Mouse (Mus musculus) right cerebral cortex, postnatal 10 days (tissue): ENCODE results near the gene Gm26602.

ENCODE experiments used
- DNase-seq, 2 experiments: peaks; one replicate each; pipeline ENCODE4 v3.0.0; 2021; ENCODE audit warnings: low spot score in 2 of 2

The Gm26602 gene

GRCm38 (mm10) chr10:79916808-79917531 is 6.3 kb downstream of the Gm26602 start, which contains the start of gene Kiss1r:
Kiss1r (plus strand) TSS chr10:79916971.
- DNase-seq = peak; percentile 88 to 90

GRCm38 (mm10) chr10:79917532-79918100 is 7.0 kb downstream of the Gm26602 start:
- no peak for DNase-seq

- DNase-seq = no peak
Measured at GRCm38 (mm10) chr10:79918231-79919078, 7.8 kb downstream of the Gm26602 start.

GRCm38 (mm10) chr10:79919251-79919849 is 8.7 kb downstream of the Gm26602 start:
- DNase-seq = no peak

GRCm38 (mm10) chr10:79920056-79920890 is 9.6 kb downstream of the Gm26602 start:
- DNase-seq = no peak

GRCm38 (mm10) chr10:79920958-79921535 is 10.4 kb downstream of the Gm26602 start, which contains the start of gene R3hdm4:
R3hdm4 (minus strand) TSS chr10:79921208.
- no peak for DNase-seq

- DNase-seq = no peak
Measured at GRCm38 (mm10) chr10:79921572-79921971, 10.9 kb downstream of the Gm26602 start.

- peak; percentile 91 to 94 for DNase-seq
Measured at GRCm38 (mm10) chr10:79924998-79925784, 14.5 kb downstream of the Gm26602 start.

- peak in 1 of 2 experiments; percentile 36 for DNase-seq
Measured at GRCm38 (mm10) chr10:79925785-79926490, 15.3 kb downstream of the Gm26602 start.

GRCm38 (mm10) chr10:79926491-79927323 is 16.1 kb downstream of the Gm26602 start, which contains the start of gene Arid3a:
Arid3a (plus strand) TSS chr10:79927043.
- peak; percentile 90 to 91 for DNase-seq

- DNase-seq = peak in 1 of 2 experiments; percentile 69
Measured at GRCm38 (mm10) chr10:79927324-79928029, 16.8 kb downstream of the Gm26602 start.

- DNase-seq = no peak
Measured at GRCm38 (mm10) chr10:79928030-79928694, 17.5 kb downstream of the Gm26602 start.

GRCm38 (mm10) chr10:79928907-79929701 is 18.4 kb downstream of the Gm26602 start:
- DNase-seq = no peak

GRCm38 (mm10) chr10:79929967-79930825 is 19.5 kb downstream of the Gm26602 start:
- no peak for DNase-seq

- DNase-seq = no peak
Measured at GRCm38 (mm10) chr10:79930826-79931186, 20.1 kb downstream of the Gm26602 start.
